38 mouse cellular contexts compared by ENCODE assay signal in genomic region chr8:12524279-12524678, GRCm38 (mm10). TPM values are rescaled to one million over a fixed set of nuclear protein-coding genes. Genes with fewer than 3 reads are reported as not detected.
DNase-seq lines count a peak whose midpoint lies in the region; ATAC-seq and TF ChIP-seq lines count a peak whose summit lies in the region.
"Had no signal": no experiment of that assay in that cellular context is flagged by ENCODE, and none has a peak within 500 bp of the region (broad histone marks: within the 10 kb centered on the region; RNA-seq: fewer than 3 reads in every experiment).

No protein-coding gene starts in this region.

- 0 out of 2 replicates have a peak, but pooled peaks have one; percentile 12 for TF ChIP-seq EP300 in ES-Bruce4 (IDR thresholded peaks at IDR 0.05; ENCODE audit: insufficient read depth, low read depth, low read length)

- no peaks in the 10 kb centered on the region for H3K27me3 ChIP-seq in hindbrain, embryonic 11.5 days (ENCODE audit: control insufficient read depth, insufficient read depth, low read length)
- no peaks in the 10 kb centered on the region for H3K27me3 ChIP-seq in hindbrain, postnatal 0 days (ENCODE audit: insufficient read depth, low read length)
- no peaks in the 10 kb centered on the region for H3K27me3 ChIP-seq in ES-Bruce4 (ENCODE audit: control insufficient read depth, insufficient read depth, low read length, poor library complexity, severe bottlenecking)
- H3K27me3 ChIP-seq: forebrain, embryonic 13.5 days; intestine, embryonic 15.5 days had no signal

- no peak overlapping the region for H3K4me2 ChIP-seq in hindbrain, embryonic 11.5 days (replicated peaks; ENCODE audit: low read depth, low read length)
- H3K4me2 ChIP-seq in hindbrain, postnatal 0 days (ENCODE audit: low read depth, low read length), result no peak overlapping the region
- H3K4me2 ChIP-seq: embryonic facial prominence, embryonic 13.5 days; forebrain, embryonic 13.5 days; heart, embryonic 11.5 days; hindbrain, embryonic 15.5 days; intestine, embryonic 15.5 days had no signal

- no peak for ATAC-seq in hindbrain, embryonic 11.5 days (ENCODE audit: low FRiP score)
- no peak for ATAC-seq in hindbrain, postnatal 0 days
- ATAC-seq: activated CD4-positive, CD25-positive, alpha-beta regulatory T cell, adult 4 months; CD4-positive, CD25-positive, alpha-beta regulatory T cell, adult 4 months; forebrain, embryonic 13.5 days; forebrain, postnatal 0 days; intestine, embryonic 15.5 days; Patski had no signal

- no peaks in the 10 kb centered on the region for H3K4me1 ChIP-seq in hindbrain, embryonic 11.5 days (replicated peaks; ENCODE audit: control insufficient read depth, insufficient read depth, low read length)
- H3K4me1 ChIP-seq in hindbrain, postnatal 0 days (ENCODE audit: insufficient read depth, low read length), result 0 out of 2 replicates have a peak, but pooled peaks cover 3% of the 10 kb centered on the region
- peaks cover 12% of the 10 kb centered on the region for H3K4me1 ChIP-seq in ES-Bruce4 (ENCODE audit: control insufficient read depth, insufficient read depth, low read length)
- H3K4me1 ChIP-seq: embryonic facial prominence, embryonic 13.5 days; intestine, embryonic 15.5 days had no signal

- H3K36me3 ChIP-seq in hindbrain, embryonic 11.5 days (ENCODE audit: control insufficient read depth, insufficient read depth, low read length), result no peaks in the 10 kb centered on the region
- H3K36me3 ChIP-seq in hindbrain, postnatal 0 days (ENCODE audit: insufficient read depth, low read length), result no peaks in the 10 kb centered on the region
- no peaks in the 10 kb centered on the region for H3K36me3 ChIP-seq in ES-Bruce4 (ENCODE audit: control insufficient read depth, insufficient read depth, low read length, poor library complexity, severe bottlenecking)
- H3K36me3 ChIP-seq: embryonic facial prominence, embryonic 10.5 days; embryonic facial prominence, embryonic 13.5 days; G1E; hindbrain, embryonic 15.5 days; intestine, embryonic 15.5 days had no signal

- no peak overlapping the region for H3K27ac ChIP-seq in hindbrain, embryonic 11.5 days (ENCODE audit: low read depth, low read length)
- no peak overlapping the region for H3K27ac ChIP-seq in hindbrain, postnatal 0 days
- no peak overlapping the region for H3K27ac ChIP-seq in ES-Bruce4 (ENCODE audit: insufficient read depth, low read length)
- H3K27ac ChIP-seq: embryonic facial prominence, embryonic 10.5 days; embryonic facial prominence, embryonic 13.5 days; forebrain, embryonic 13.5 days; gastrocnemius, adult 2 months; hindbrain, embryonic 15.5 days; intestine, embryonic 15.5 days had no signal

- no peak overlapping the region for H3K9ac ChIP-seq in hindbrain, embryonic 11.5 days (ENCODE audit: low read depth, low read length)
- H3K9ac ChIP-seq in hindbrain, postnatal 0 days (replicated peaks; ENCODE audit: low read length), result no peak overlapping the region
- no peak overlapping the region for H3K9ac ChIP-seq in ES-Bruce4 (ENCODE audit: low read depth, poor library complexity, severe bottlenecking)
- H3K9ac ChIP-seq: embryonic facial prominence, embryonic 13.5 days; forebrain, embryonic 13.5 days; forebrain, postnatal 0 days; hindbrain, embryonic 15.5 days; intestine, embryonic 15.5 days had no signal

- 32% methylated on average over 1 of the region's 1 CpGs for WGBS in hindbrain, embryonic 11.5 days
- WGBS in hindbrain, postnatal 0 days, result 32% methylated on average over 1 of the region's 1 CpGs

- DNase-seq in hindbrain, embryonic 11.5 days (ENCODE audit: low spot score), result peak; percentile 17
- DNase-seq in hindbrain, postnatal 0 days (ENCODE audit: low spot score), result no peak
- DNase-seq in ES-CJ7 (ENCODE audit: low read depth, low spot score), result peak; percentile 58
- no peak for DNase-seq in spleen, postnatal 10 days (ENCODE audit: low spot score in 2 of 2)
- no peak for DNase-seq in left cerebral cortex, adult 18-20 months (ENCODE audit: low spot score in 2 of 2)
- DNase-seq: adrenal gland, adult 8-10 months; adrenal gland, postnatal 25 days; cerebellum, adult 11-12 months; cerebellum, adult 8-10 months; cerebellum, postnatal 10 days; cerebellum, postnatal 36 days; embryo, embryonic 11 days; forebrain, postnatal 0 days; gastrocnemius, adult 2 months; gastrocnemius, postnatal 14 days; heart, adult 11 months had no signal

- no peak for TF ChIP-seq CTCF in hindbrain, postnatal 0 days (IDR thresholded peaks at IDR 0.05; ENCODE audit: low read depth)
- TF ChIP-seq CTCF in ES-Bruce4 (IDR thresholded peaks at IDR 0.05; ENCODE audit: low read depth, low read length), result no peak

- H3K9me3 ChIP-seq in hindbrain, embryonic 11.5 days (ENCODE audit: control insufficient read depth, low read length), result no peaks in the 10 kb centered on the region
- no peaks in the 10 kb centered on the region for H3K9me3 ChIP-seq in hindbrain, postnatal 0 days (ENCODE audit: low read length)
- H3K9me3 ChIP-seq in ES-Bruce4 (replicated peaks; ENCODE audit: control insufficient read depth, insufficient read depth, low read length, poor library complexity, severe bottlenecking), result no peaks in the 10 kb centered on the region; the same call in 1 of the 2 replicates
- H3K9me3 ChIP-seq: embryonic facial prominence, embryonic 13.5 days; G1E; intestine, embryonic 15.5 days had no signal

- H3K4me3 ChIP-seq in hindbrain, embryonic 11.5 days (ENCODE audit: low read depth, low read length), result no peak overlapping the region
- H3K4me3 ChIP-seq in hindbrain, postnatal 0 days (ENCODE audit: low read length), result no peak overlapping the region
- H3K4me3 ChIP-seq in ES-Bruce4 (ENCODE audit: low read depth, low read length), result no peak overlapping the region
- H3K4me3 ChIP-seq: embryonic facial prominence, embryonic 10.5 days; embryonic facial prominence, embryonic 13.5 days; erythroblast, embryonic 14.5 days; forebrain, embryonic 13.5 days; gastrocnemius, adult 2 months; hindbrain, embryonic 15.5 days; intestine, embryonic 15.5 days had no signal

- no peak for TF ChIP-seq POLR2A in ES-Bruce4 (IDR thresholded peaks at IDR 0.05; ENCODE audit: insufficient read depth, low read length)

RNA-seq across cellular contexts. Expression of gene Spaca7, which starts 48.5 kb away (rescaled TPM):
- polyA plus RNA-seq in hindbrain, embryonic 11.5 days (2014; fragmentation: Nextera tagmentation; extraction: Ambion mirVana), result not detected in 2 replicates
- total RNA-seq in hindbrain, postnatal 0 days (2014; rRNA removed), result not detected in 2 replicates
- not detected in 2 replicates for polyA plus RNA-seq in hindbrain, postnatal 0 days (2015; fragmentation: Nextera tagmentation; extraction: Ambion mirVana)
- polyA plus RNA-seq in ES-Bruce4 (2011; ENCODE audit: insufficient read depth, insufficient read length, low read depth, missing spikeins), result not detected in 2 replicates
- not detected for total RNA-seq in left cerebral cortex, adult 18-20 months (2021)
- total RNA-seq: adrenal gland, adult 8-10 months; adrenal gland, postnatal 25 days; forebrain, postnatal 0 days; G1E; gastrocnemius, adult 2 months; gastrocnemius, postnatal 14 days; gastrocnemius, postnatal 4 days; heart, adult 8-10 months; heart, postnatal 25 days; hematopoietic stem cell, adult 5-6 weeks had no signal
- polyA plus RNA-seq: activated CD4-positive, CD25-positive, alpha-beta regulatory T cell, adult 4 months; brain, embryonic 14.5 days; C2C12; CD4-positive, CD25-positive, alpha-beta regulatory T cell, adult 4 months; cortical plate, adult 2 months; embryonic facial prominence, embryonic 10.5 days; embryonic facial prominence, embryonic 13.5 days; erythroblast, embryonic 14.5 days; forebrain, embryonic 13.5 days; forebrain, postnatal 0 days; frontal cortex, adult 2 months; G1E; heart, embryonic 11.5 days; heart, embryonic 14.5 days; heart, postnatal 0 days; hindbrain, embryonic 15.5 days; intestine, embryonic 15.5 days had no signal

Comparison
In these comparisons a context has a peak if more than half of its experiments do, and no peak if none do; other contexts are left out.
1. DNase-seq: peak in hindbrain, embryonic 11.5 days (single experiment) and ES-CJ7 (single experiment); none in hindbrain, postnatal 0 days (single experiment), spleen, postnatal 10 days (0 of 2) and left cerebral cortex, adult 18-20 months (0 of 2).